Mouse (Mus musculus) forebrain, embryonic 13.5 days (tissue): Measurements from ENCODE around the gene Rbbp6. TPM values are rescaled to one million over a fixed set of nuclear protein-coding genes. Genes with fewer than 3 reads are reported as not detected.

Experiments
- ATAC-seq: fragments of 200-750 bp; cut with Nextera tagmentation; 2 replicates; pipeline ENCODE4 v1.8.0; 2017
- H3K27ac ChIP-seq: fragments of 300-500 bp; sonication (generic); 2 replicates; pipeline ENCODE4 v1.5.1; 2015; ENCODE audit warnings: inconsistent platforms, mild to moderate bottlenecking, moderate library complexity
- H3K27me3 ChIP-seq: fragments of 300-500 bp; sonication (generic); 2 replicates; pipeline ENCODE4 v1.6.1; 2015; ENCODE audit warnings: mild to moderate bottlenecking, inconsistent platforms
- H3K36me3 ChIP-seq: fragments of 300-500 bp; sonication (generic); 2 replicates; pipeline ENCODE4 v1.6.1; 2015; ENCODE audit warnings: mild to moderate bottlenecking, inconsistent platforms; ENCODE audit not compliant: poor library complexity, severe bottlenecking
- H3K4me1 ChIP-seq: fragments of 300-500 bp; sonication (generic); 2 replicates; pipeline ENCODE4 v1.6.1; 2015; ENCODE audit warnings: inconsistent platforms
- H3K4me2 ChIP-seq: fragments of 300-500 bp; sonication (generic); 2 replicates; pipeline ENCODE4 v1.6.1; 2015; ENCODE audit warnings: inconsistent platforms, mild to moderate bottlenecking, moderate library complexity
- H3K4me3 ChIP-seq: fragments of 300-500 bp; sonication (generic); 2 replicates; pipeline ENCODE4 v1.5.1; 2015; ENCODE audit warnings: mild to moderate bottlenecking, inconsistent platforms
- H3K9ac ChIP-seq: fragments of 300-500 bp; sonication (generic); 2 replicates; pipeline ENCODE4 v1.6.1; 2015; ENCODE audit warnings: mild to moderate bottlenecking, inconsistent platforms
- H3K9me3 ChIP-seq: fragments of 300-500 bp; sonication (generic); replicated peaks from 2 replicates; pipeline ENCODE4 v1.6.1; 2016; ENCODE audit warnings: inconsistent platforms
- WGBS: fragments of 180-500 bp; shearing (Covaris S2); methylation state at CpG from one replicate; pipeline ENCODE4 v1.1.7; 2015; 5-methylcytosine and 5-hydroxymethylcytosine counted together
- polyA plus RNA-seq: library from polyadenylated mRNA; unstranded; fragments of >200 nt; fragmentation: Nextera tagmentation; extraction: Ambion mirVana; gene quantifications from 2 replicates; pipeline ENCODE4 v1.2.1, GENCODE M21; 2015

Gene Rbbp6
- polyA plus RNA-seq, 1 experiment from 2014 or later = 33.8 TPM

- peak; percentile 37 for ATAC-seq
- whole genome bisulfite sequencing = 7% methylated on average over 13 of the region's 13 CpGs
- Histone ChIP-seq H3K4me1 (peaks cover 28% of the 10 kb centered on the region), H3K27ac (peak overlapping the region; percentile 94), H3K4me2 (peak overlapping the region; percentile 80), H3K36me3 (no peaks in the 10 kb centered on the region), H3K4me3 (peak overlapping the region; percentile 47), H3K9me3 (no peaks in the 10 kb centered on the region), H3K9ac (peak overlapping the region; percentile 72), H3K27me3 (no peaks in the 10 kb centered on the region)
These were observed 64.8 kb downstream of the Rbbp6 start for GRCm38 (mm10) chr7:123030295-123030694.

DNA sequence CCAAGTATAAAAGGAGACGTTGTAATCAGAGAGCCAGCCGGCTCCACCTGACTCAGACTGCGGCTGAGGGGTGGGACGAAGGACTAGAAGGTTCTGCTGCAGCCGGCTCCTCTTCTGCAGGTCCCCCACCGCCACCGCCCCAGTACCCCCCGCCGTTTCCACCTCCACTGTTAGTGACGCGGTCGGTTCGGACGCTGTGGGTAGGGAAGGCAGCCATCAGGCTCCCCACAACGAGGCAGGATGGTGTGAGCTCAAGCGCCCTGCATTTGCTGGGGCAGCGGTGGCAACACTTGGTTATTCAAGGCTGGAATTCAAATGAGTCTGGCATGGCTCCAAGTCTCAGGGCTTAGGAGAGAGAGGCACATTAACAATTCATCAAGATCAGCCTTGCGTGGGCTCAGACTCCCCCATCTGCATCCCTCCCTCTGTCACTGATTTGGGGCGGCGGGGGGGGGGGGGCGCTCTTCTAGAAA lies 65.3 kb downstream of the Rbbp6 start:
- Histone ChIP-seq H3K36me3 (no peaks in the 10 kb centered on the region), H3K4me2 (peak overlapping the region; percentile 80), H3K4me3 (peak overlapping the region; percentile 47), H3K9me3 (no peaks in the 10 kb centered on the region), H3K27ac (peak overlapping the region; percentile 94), H3K27me3 (no peaks in the 10 kb centered on the region), H3K9ac (peak overlapping the region; percentile 72), H3K4me1 (peaks cover 28% of the 10 kb centered on the region)
- ATAC-seq = peak; percentile 91
- under 1% methylated on average over 21 of the region's 21 CpGs for WGBS

GRCm38 (mm10) chr7:123031211-123031743 lies 65.8 kb downstream of the Rbbp6 start:
- Histone ChIP-seq H3K4me3 (peak overlapping the region; percentile 47), H3K27me3 (no peaks in the 10 kb centered on the region), H3K27ac (peak overlapping the region; percentile 94), H3K4me1 (peaks cover 28% of the 10 kb centered on the region), H3K9ac (peak overlapping the region; percentile 72), H3K4me2 (peak overlapping the region; percentile 80), H3K36me3 (no peaks in the 10 kb centered on the region), H3K9me3 (no peaks in the 10 kb centered on the region)
- peak; percentile 82 for ATAC-seq
- 2% methylated on average over 12 of the region's 12 CpGs for WGBS

DNA sequence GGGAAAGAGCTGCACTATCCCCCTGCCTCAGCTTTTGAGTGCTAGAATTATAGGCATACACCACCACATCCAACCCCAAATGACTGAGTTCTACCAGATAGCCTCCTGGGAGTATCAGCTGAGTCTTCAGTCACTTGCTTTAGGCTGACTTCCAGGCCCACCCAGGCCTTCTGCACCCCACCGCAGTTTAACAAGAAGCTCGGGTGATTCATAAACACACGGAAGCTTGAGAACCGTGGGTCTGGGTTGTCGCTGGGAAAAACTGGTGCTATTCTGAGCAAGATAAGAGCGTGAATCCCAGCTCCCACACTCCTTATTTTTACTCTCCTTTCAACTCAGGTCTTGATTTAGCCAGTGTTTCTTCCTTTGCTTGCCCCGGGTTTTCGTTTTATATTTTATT lies 69.8 kb downstream of the Rbbp6 start:
- Histone ChIP-seq H3K4me3 (no peak overlapping the region), H3K36me3 (no peaks in the 10 kb centered on the region)
- 85% methylated on average over 8 of the region's 8 CpGs for WGBS

GRCm38 (mm10) chr7:123039302-123039701 lies 73.8 kb downstream of the Rbbp6 start:
- ATAC-seq = no peak
- Histone ChIP-seq H3K9me3 (no peaks in the 10 kb centered on the region), H3K27me3 (no peaks in the 10 kb centered on the region), H3K4me2 (no peak overlapping the region), H3K27ac (no peak overlapping the region), H3K36me3 (no peaks in the 10 kb centered on the region), H3K4me1 (no peaks in the 10 kb centered on the region), H3K9ac (no peak overlapping the region), H3K4me3 (no peak overlapping the region)

More for the DNA sequence above, 69.8 kb downstream of the Rbbp6 start:
- Histone ChIP-seq H3K9ac (no peak overlapping the region), H3K4me1 (peaks cover 21% of the 10 kb centered on the region), H3K9me3 (no peaks in the 10 kb centered on the region), H3K27ac (no peak overlapping the region), H3K27me3 (no peaks in the 10 kb centered on the region), H3K4me2 (no peak overlapping the region)
- ATAC-seq = no peak

- no peak for ATAC-seq
- H3K4me1 ChIP-seq = no peaks in the 10 kb centered on the region
- WGBS = 93% methylated on average over 3 of the region's 3 CpGs
- H3K27me3 ChIP-seq = no peaks in the 10 kb centered on the region
- no peak overlapping the region for H3K4me3 ChIP-seq
- peaks cover 6% of the 10 kb centered on the region; the same call in 1 of the 2 replicates for H3K9me3 ChIP-seq
- no peak overlapping the region for H3K4me2 ChIP-seq
- no peak overlapping the region for H3K27ac ChIP-seq
- H3K36me3 ChIP-seq = no peaks in the 10 kb centered on the region
- H3K9ac ChIP-seq = no peak overlapping the region
These were observed 79.7 kb downstream of the Rbbp6 start for GRCm38 (mm10) chr7:123045146-123045545.

- Histone ChIP-seq H3K36me3 (no peaks in the 10 kb centered on the region), H3K9ac (no peak overlapping the region), H3K9me3 (peaks cover 6% of the 10 kb centered on the region; the same call in 1 of the 2 replicates), H3K4me3 (no peak overlapping the region), H3K27ac (no peak overlapping the region), H3K4me1 (no peaks in the 10 kb centered on the region), H3K4me2 (no peak overlapping the region), H3K27me3 (no peaks in the 10 kb centered on the region)
- WGBS = 79% methylated on average over 13 of the region's 13 CpGs
- no peak for ATAC-seq
These were observed 81.1 kb downstream of the Rbbp6 start for GRCm38 (mm10) chr7:123046473-123047091.

Other genes with a start within 250 kb of the Rbbp6 start
- gene Tnrc6a, start 158.2 kb downstream of the Rbbp6 start, polyA plus RNA-seq = 49.9 and 62.0 TPM in 2 replicates
- not detected in 2 replicates for gene Slc5a11, start 249.1 kb downstream of the Rbbp6 start, polyA plus RNA-seq